Mouse (Mus musculus) erythroblast, embryonic 14.5 days (primary cell): ENCODE results near the gene Dip2b. TPM values are rescaled to one million over a fixed set of nuclear protein-coding genes. Genes with fewer than 3 reads are reported as not detected.

Experiments
- H3K27me3 ChIP-seq: 2 replicates; pipeline ENCODE4 v1.6.1; 2012; ENCODE audit warnings: inconsistent platforms; ENCODE audit not compliant: control insufficient read depth
- H3K36me3 ChIP-seq: 2 replicates; pipeline ENCODE4 v1.6.1; 2012; ENCODE audit warnings: mild to moderate bottlenecking, inconsistent platforms; ENCODE audit not compliant: control insufficient read depth
- H3K4me1 ChIP-seq: 2 replicates; pipeline ENCODE4 v1.6.1; 2012; ENCODE audit warnings: inconsistent platforms; ENCODE audit not compliant: control insufficient read depth
- H3K4me3 ChIP-seq: replicated peaks from 2 replicates; pipeline ENCODE3; 2012; ENCODE audit warnings: moderate library complexity, mild to moderate bottlenecking, inconsistent platforms
- H3K9me3 ChIP-seq: 2 replicates; pipeline ENCODE4 v1.6.1; 2012; ENCODE audit warnings: low read length, inconsistent platforms, mixed read lengths; ENCODE audit not compliant: control insufficient read depth
- GATA1 ChIP-seq: IDR thresholded peaks from 2 replicates; pipeline ENCODE4 v1.6.1; 2012; ENCODE audit warnings: low read length, inconsistent platforms, mixed read lengths
- TAL1 ChIP-seq: IDR thresholded peaks from 3 replicates; pipeline ENCODE4 v1.6.1; 2012; ENCODE audit warnings: low read length, inconsistent platforms, mixed read lengths
- polyA plus RNA-seq: library from polyadenylated mRNA; stranded (reverse); fragments of >175 nt; gene quantifications from 2 replicates; pipeline ENCODE4 v1.2.3, GENCODE M21; 2012

Gene Dip2b
- polyA plus RNA-seq, 1 experiment: 0.03 TPM

- H3K27me3 ChIP-seq: no peaks in the 10 kb centered on the region
- peaks cover 14% of the 10 kb centered on the region for H3K4me1 ChIP-seq
- no peaks in the 10 kb centered on the region for H3K36me3 ChIP-seq
- no peaks in the 10 kb centered on the region for H3K9me3 ChIP-seq
- TF ChIP-seq GATA1 (no peak), TAL1 (no peak)
- H3K4me3 ChIP-seq: no peak overlapping the region
These were observed 88.1 kb downstream of the Dip2b start for GRCm38 (mm10) chr15:100126456-100127107.

GRCm38 (mm10) chr15:100129151-100129790 lies 90.8 kb downstream of the Dip2b start:
- no peaks in the 10 kb centered on the region for H3K27me3 ChIP-seq
- no peaks in the 10 kb centered on the region for H3K9me3 ChIP-seq
- H3K36me3 ChIP-seq: peaks cover 5% of the 10 kb centered on the region
- H3K4me3 ChIP-seq: no peak overlapping the region
- no peak for TF ChIP-seq TAL1
- TF ChIP-seq GATA1: no peak
- H3K4me1 ChIP-seq: peaks cover 14% of the 10 kb centered on the region

- no peak for TF ChIP-seq TAL1
- TF ChIP-seq GATA1: no peak
- Histone ChIP-seq H3K4me1 (no peaks in the 10 kb centered on the region), H3K36me3 (peaks cover 2% of the 10 kb centered on the region; the same call in 1 of the 2 replicates), H3K9me3 (no peaks in the 10 kb centered on the region), H3K27me3 (no peaks in the 10 kb centered on the region), H3K4me3 (no peak overlapping the region)
These were observed 101.2 kb downstream of the Dip2b start for GRCm38 (mm10) chr15:100139665-100140064.

GRCm38 (mm10) chr15:100140428-100140827 lies 102.0 kb downstream of the Dip2b start:
- Histone ChIP-seq H3K36me3 (peaks cover 2% of the 10 kb centered on the region; the same call in 1 of the 2 replicates), H3K27me3 (no peaks in the 10 kb centered on the region), H3K4me1 (no peaks in the 10 kb centered on the region), H3K9me3 (no peaks in the 10 kb centered on the region), H3K4me3 (no peak overlapping the region)
- TF ChIP-seq TAL1 (no peak), GATA1 (no peak)

- Histone ChIP-seq H3K4me3 (no peak overlapping the region), H3K9me3 (no peaks in the 10 kb centered on the region), H3K36me3 (peaks cover 2% of the 10 kb centered on the region; the same call in 1 of the 2 replicates), H3K27me3 (no peaks in the 10 kb centered on the region), H3K4me1 (no peaks in the 10 kb centered on the region)
- TF ChIP-seq TAL1 (no peak), GATA1 (no peak)
These were observed 104.8 kb downstream of the Dip2b start for GRCm38 (mm10) chr15:100143091-100143801.

- H3K4me3 ChIP-seq: no peak overlapping the region
- TF ChIP-seq GATA1 (no peak), TAL1 (no peak)
- no peaks in the 10 kb centered on the region for H3K4me1 ChIP-seq
- H3K9me3 ChIP-seq: no peaks in the 10 kb centered on the region
- H3K27me3 ChIP-seq: no peaks in the 10 kb centered on the region
- H3K36me3 ChIP-seq: peaks cover 2% of the 10 kb centered on the region; the same call in 1 of the 2 replicates
These were observed 106.7 kb downstream of the Dip2b start for GRCm38 (mm10) chr15:100144854-100145824.

GRCm38 (mm10) chr15:100145917-100146316 lies 107.5 kb downstream of the Dip2b start:
- no peaks in the 10 kb centered on the region for H3K27me3 ChIP-seq
- peaks cover 2% of the 10 kb centered on the region; the same call in 1 of the 2 replicates for H3K36me3 ChIP-seq
- H3K4me1 ChIP-seq: no peaks in the 10 kb centered on the region
- TF ChIP-seq TAL1 (no peak), GATA1 (no peak)
- H3K9me3 ChIP-seq: no peaks in the 10 kb centered on the region
- no peak overlapping the region for H3K4me3 ChIP-seq

- Histone ChIP-seq H3K27me3 (no peaks in the 10 kb centered on the region), H3K4me1 (no peaks in the 10 kb centered on the region), H3K36me3 (peaks cover 8% of the 10 kb centered on the region), H3K9me3 (no peaks in the 10 kb centered on the region), H3K4me3 (no peak overlapping the region)
- TF ChIP-seq TAL1 (no peak), GATA1 (no peak)
These were observed 112.1 kb downstream of the Dip2b start for GRCm38 (mm10) chr15:100150593-100150992.
